Mouse (Mus musculus) midbrain, postnatal 0 days (tissue): Measurements from ENCODE around the gene Lhpp. TPM values are rescaled to one million over a fixed set of nuclear protein-coding genes. Genes with fewer than 3 reads are reported as not detected.
A peak's percentile ranks its signal among the peaks of the same experiment; 100 is the strongest.

Experiments
- ATAC-seq: fragments of 200-750 bp; cut with Nextera tagmentation; 2 replicates; pipeline ENCODE4 v1.8.0; 2017; ENCODE audit warnings: moderate number of reproducible peaks, mild to moderate bottlenecking, moderate TSS enrichment, moderate library complexity; ENCODE audit not compliant: low FRiP score
- DNase-seq: peaks from one replicate; pipeline ENCODE4 v3.0.0-alpha.2; 2015; ENCODE audit warnings: low spot score
- H3K27ac ChIP-seq: fragments of 300-500 bp; sonication (generic); 2 replicates; pipeline ENCODE4 v1.5.1; 2014; ENCODE audit warnings: low read depth, mild to moderate bottlenecking, low read length, mixed read lengths
- H3K27me3 ChIP-seq: fragments of 300-500 bp; sonication (generic); 2 replicates; pipeline ENCODE4 v1.6.1; 2014; ENCODE audit warnings: low read length, control low read depth, mixed read lengths; ENCODE audit not compliant: insufficient read depth
- H3K36me3 ChIP-seq: fragments of 300-500 bp; sonication (generic); 2 replicates; pipeline ENCODE4 v1.6.1; 2014; ENCODE audit warnings: low read length, control low read depth, mixed read lengths; ENCODE audit not compliant: insufficient read depth
- H3K4me1 ChIP-seq: fragments of 300-500 bp; sonication (generic); 2 replicates; pipeline ENCODE4 v1.6.1; 2014; ENCODE audit warnings: mild to moderate bottlenecking, control low read depth, antibody characterized with exemption, low read length, mixed read lengths; ENCODE audit not compliant: insufficient read depth
- H3K4me2 ChIP-seq: fragments of 300-500 bp; sonication (generic); 2 replicates; pipeline ENCODE4 v1.6.1; 2014; ENCODE audit warnings: low read depth, mild to moderate bottlenecking, low read length, mixed read lengths; ENCODE audit not compliant: poor library complexity, severe bottlenecking
- H3K4me3 ChIP-seq: fragments of 300-500 bp; sonication (generic); 2 replicates; pipeline ENCODE4 v1.5.1; 2014; ENCODE audit warnings: low read depth, mild to moderate bottlenecking, low read length, moderate library complexity
- H3K9ac ChIP-seq: fragments of 300-500 bp; sonication (generic); replicated peaks from 2 replicates; pipeline ENCODE4 v1.6.1; 2014; ENCODE audit warnings: mild to moderate bottlenecking, low read length, moderate library complexity, mixed read lengths; ENCODE audit not compliant: poor library complexity, severe bottlenecking
- H3K9me3 ChIP-seq: fragments of 300-500 bp; sonication (generic); 2 replicates; pipeline ENCODE4 v1.6.1; 2016; ENCODE audit warnings: low read length, control low read depth
- CTCF ChIP-seq: IDR thresholded peaks from 2 replicates; pipeline ENCODE4 v1.5.1; 2016; ENCODE audit warnings: antibody characterized with exemption, mild to moderate bottlenecking
- WGBS: fragments of 180-500 bp; shearing (Covaris S2); extraction: QIAGEN DNeasy Blood & Tissue Kit; methylation state at CpG from one replicate; pipeline ENCODE4 v1.1.7; 2014; 5-methylcytosine and 5-hydroxymethylcytosine counted together
- polyA plus RNA-seq: library from polyadenylated mRNA; unstranded; fragments of >200 nt; fragmentation: Nextera tagmentation; extraction: Ambion mirVana; gene quantifications from 2 replicates; pipeline ENCODE4 v1.2.1, GENCODE M21; 2015
- total RNA-seq: library from RNA; depleted of rRNA; stranded (reverse); fragments of >200 nt; gene quantifications from 2 replicates; pipeline ENCODE4 v1.2.3, GENCODE M21; 2014

Lhpp gene
- total and polyA plus RNA-seq, 2 experiments from 2014 or later: 36.2 to 59.2 TPM

DNA sequence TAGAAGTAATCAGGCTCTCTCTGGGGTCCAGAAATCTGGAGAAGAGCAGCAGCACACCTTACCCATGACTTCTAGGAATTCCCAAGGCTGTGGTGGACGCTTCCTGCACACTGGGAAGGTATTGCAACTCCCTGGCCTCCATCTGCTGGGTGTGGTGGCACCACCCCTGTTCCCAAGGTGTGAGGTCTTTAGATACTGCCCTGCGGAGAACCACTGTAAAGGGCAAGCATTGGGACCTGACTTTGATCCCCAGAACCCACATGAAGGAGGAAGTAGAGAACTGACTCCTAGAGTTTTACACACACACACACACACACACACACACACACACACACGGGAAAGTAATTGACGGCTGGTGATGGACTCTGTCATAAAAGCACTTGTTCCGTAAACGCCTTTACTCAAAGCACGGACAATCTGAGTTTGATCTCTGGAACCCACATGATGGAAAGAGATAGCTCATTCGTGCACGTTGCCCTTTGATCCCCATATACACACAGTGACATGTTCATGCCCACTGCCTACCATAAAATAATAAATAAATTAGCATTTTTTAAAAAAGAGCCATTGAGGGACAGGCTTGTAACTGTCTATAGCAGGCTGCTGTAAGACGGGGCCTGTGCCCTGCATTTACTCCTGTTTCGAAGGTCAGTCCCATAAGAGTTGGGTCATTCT lies 34.3 kb downstream of the Lhpp start:
- DNase-seq: no peak
- H3K9me3 ChIP-seq: no peaks in the 10 kb centered on the region

DNA sequence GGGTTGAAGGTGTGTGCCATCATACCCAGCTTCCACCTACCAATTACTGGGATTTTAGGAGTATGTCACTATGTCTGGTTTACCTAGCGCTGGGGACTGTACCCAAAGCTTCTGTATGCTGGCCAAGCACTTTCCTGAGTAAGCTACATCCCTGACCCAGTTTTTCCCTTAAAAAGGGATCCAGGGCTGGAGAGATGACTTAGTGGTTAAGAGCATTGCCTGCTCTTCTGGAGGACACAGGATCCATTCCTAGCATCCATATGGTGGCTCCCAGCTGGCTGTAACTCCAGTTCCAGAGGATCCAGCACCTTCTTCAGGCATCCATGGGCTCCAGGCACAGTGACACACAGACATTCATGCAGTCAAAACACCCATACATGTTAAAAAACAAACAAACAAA lies 36.1 kb downstream of the Lhpp start:
- H3K36me3 ChIP-seq: peaks cover 8% of the 10 kb centered on the region; the same call in 1 of the 2 replicates
- WGBS: 92% methylated on average over 1 of the region's 1 CpGs
- H3K27me3 ChIP-seq: no peaks in the 10 kb centered on the region
- no peak overlapping the region for H3K4me2 ChIP-seq
- H3K9me3 ChIP-seq: no peaks in the 10 kb centered on the region
- H3K9ac ChIP-seq: no peak overlapping the region
- DNase-seq: no peak
- no peak overlapping the region for H3K4me3 ChIP-seq
- no peak for TF ChIP-seq CTCF
- no peak overlapping the region for H3K27ac ChIP-seq
- ATAC-seq: no peak
- H3K4me1 ChIP-seq: no peaks in the 10 kb centered on the region

More for the DNA sequence above, 34.3 kb downstream of the Lhpp start:
- TF ChIP-seq CTCF: no peak
- no peak overlapping the region for H3K4me2 ChIP-seq
- no peaks in the 10 kb centered on the region; the same call in 1 of the 2 replicates for H3K27me3 ChIP-seq
- H3K27ac ChIP-seq: no peak overlapping the region
- H3K36me3 ChIP-seq: peaks cover 4% of the 10 kb centered on the region; the same call in 1 of the 2 replicates
- 86% methylated on average over 11 of the region's 11 CpGs for WGBS
- no peak overlapping the region for H3K4me3 ChIP-seq
- H3K9ac ChIP-seq: no peak overlapping the region
- ATAC-seq: no peak
- H3K4me1 ChIP-seq: no peaks in the 10 kb centered on the region

DNA sequence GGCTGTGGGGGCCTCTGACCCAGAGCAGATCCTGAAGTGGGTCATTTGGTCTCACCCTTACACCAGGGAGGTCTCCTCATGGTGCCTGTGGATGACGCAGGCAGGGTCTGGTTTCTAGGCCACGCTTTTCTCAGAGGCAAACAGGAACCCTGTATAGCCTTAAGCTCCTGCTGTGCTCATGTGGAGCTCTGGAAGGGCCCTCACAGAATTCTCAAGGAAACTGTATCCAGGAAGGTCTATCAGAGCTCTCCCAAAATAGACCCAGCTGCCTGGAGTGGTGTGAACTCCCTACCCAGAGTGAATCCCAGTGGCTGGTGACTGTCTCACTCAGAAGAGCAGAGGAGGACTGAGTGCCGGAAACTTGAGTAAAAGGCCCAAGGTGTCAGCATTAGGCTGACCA lies 44.0 kb downstream of the Lhpp start:
- DNase-seq (no peak), ATAC-seq (no peak)
- Histone ChIP-seq H3K4me1 (0 out of 2 replicates have a peak, but pooled peaks cover 5% of the 10 kb centered on the region), H3K27ac (no peak overlapping the region), H3K9ac (no peak overlapping the region), H3K9me3 (no peaks in the 10 kb centered on the region), H3K4me3 (no peak overlapping the region), H3K4me2 (no peak overlapping the region), H3K27me3 (no peaks in the 10 kb centered on the region), H3K36me3 (peaks cover 4% of the 10 kb centered on the region; the same call in 1 of the 2 replicates)
- no peak for TF ChIP-seq CTCF
- WGBS: 89% methylated on average over 3 of the region's 3 CpGs

DNA sequence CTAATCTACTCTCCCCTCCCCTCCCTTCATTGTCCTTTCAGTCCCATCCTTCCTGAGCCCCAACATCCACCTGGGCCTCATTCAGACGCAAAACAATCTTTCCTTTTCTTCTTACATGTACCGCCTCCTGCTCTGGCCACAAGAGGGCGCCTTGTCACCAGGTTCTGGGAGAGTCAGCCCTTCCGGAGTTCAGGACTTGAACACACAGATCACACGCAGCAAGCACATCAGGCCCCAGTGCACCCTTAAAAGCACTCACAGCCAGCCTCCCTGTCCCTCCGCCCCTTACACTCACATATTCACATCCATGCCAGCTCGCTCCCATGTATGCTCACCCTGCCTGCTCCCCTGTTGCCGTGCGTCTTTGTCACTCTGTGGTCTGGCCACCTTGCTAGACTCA lies 45.6 kb downstream of the Lhpp start:
- 17% methylated on average over 9 of the region's 9 CpGs for WGBS
- Histone ChIP-seq H3K36me3 (no peaks in the 10 kb centered on the region), H3K4me2 (no peak overlapping the region), H3K9ac (peak overlapping the region; percentile 19; the same call in 1 of the 2 replicates), H3K27ac (no peak overlapping the region), H3K27me3 (no peaks in the 10 kb centered on the region), H3K4me3 (no peak overlapping the region), H3K9me3 (no peaks in the 10 kb centered on the region), H3K4me1 (0 out of 2 replicates have a peak, but pooled peaks cover 5% of the 10 kb centered on the region)
- peak; percentile 98 for TF ChIP-seq CTCF
- DNase-seq (peak; percentile 89), ATAC-seq (peak; percentile 54)

DNA sequence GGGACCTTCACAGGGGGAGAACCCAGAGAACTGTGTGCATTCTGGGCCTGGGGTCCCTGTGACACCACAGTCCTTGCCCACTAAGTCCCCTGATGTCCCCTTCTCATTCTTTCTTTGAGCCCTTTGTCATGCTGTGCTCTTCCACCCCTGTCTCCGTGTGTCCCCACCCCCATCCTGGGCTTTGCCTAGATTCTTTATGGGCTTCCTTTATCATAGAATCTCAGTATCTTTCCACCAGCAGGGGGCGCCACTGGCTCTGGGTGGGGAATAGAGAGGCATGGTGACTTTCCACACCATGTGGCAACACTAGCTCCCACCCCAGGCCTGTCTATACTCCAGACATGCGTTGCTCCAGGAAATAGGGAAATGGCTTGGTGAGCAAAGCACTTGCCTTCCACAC lies 46.1 kb downstream of the Lhpp start:
- no peaks in the 10 kb centered on the region for H3K36me3 ChIP-seq
- H3K9me3 ChIP-seq: no peaks in the 10 kb centered on the region
- H3K4me3 ChIP-seq: no peak overlapping the region
- TF ChIP-seq CTCF: peak; percentile 82
- DNase-seq: peak; percentile 89
- H3K4me2 ChIP-seq: no peak overlapping the region
- ATAC-seq: peak; percentile 45
- no peaks in the 10 kb centered on the region for H3K27me3 ChIP-seq
- WGBS: 9% methylated on average over 3 of the region's 3 CpGs
- 0 out of 2 replicates have a peak, but pooled peaks cover 5% of the 10 kb centered on the region for H3K4me1 ChIP-seq
- H3K9ac ChIP-seq: peak overlapping the region; percentile 19; the same call in 1 of the 2 replicates
- H3K27ac ChIP-seq: no peak overlapping the region

DNA sequence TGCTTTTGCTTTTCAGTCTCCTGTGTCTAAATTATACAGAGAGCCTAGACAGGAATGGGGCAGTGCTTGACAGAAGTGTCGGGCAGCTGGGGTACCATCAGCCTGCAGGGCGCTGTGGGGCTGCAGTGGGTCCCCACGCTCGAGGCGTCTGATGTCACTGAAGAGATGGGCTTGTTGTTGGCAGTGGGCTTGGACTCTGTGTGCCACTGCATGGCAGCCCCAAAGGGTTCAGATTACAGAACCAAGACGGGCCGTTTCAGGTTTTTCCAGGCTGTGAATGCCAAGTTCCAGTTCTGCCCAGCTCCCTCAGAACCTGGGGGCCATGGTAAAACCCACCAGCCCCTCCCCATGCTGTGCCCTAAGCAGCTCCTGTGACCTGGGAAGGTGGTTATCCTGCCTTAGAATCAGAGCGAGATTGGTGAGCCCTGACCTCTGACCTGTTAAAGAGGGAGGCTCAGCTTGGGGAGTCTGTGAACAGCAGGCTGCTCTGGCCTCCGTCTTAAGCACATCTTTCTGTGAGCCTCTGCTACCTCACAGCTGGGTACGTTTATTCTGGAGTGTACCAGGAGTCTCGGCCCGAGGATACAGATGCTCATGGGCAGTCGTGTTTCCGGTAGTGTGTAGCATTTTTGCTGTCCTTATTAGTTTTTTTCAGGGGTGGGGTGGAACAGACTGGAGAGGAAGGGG lies 47.1 kb downstream of the Lhpp start:
- Histone ChIP-seq H3K27me3 (no peaks in the 10 kb centered on the region), H3K27ac (no peak overlapping the region)
- no peak for ATAC-seq

More for the DNA sequence above, 47.1 kb downstream of the Lhpp start:
- Histone ChIP-seq H3K9ac (no peak overlapping the region), H3K4me2 (no peak overlapping the region), H3K9me3 (no peaks in the 10 kb centered on the region), H3K36me3 (no peaks in the 10 kb centered on the region), H3K4me3 (no peak overlapping the region), H3K4me1 (0 out of 2 replicates have a peak, but pooled peaks cover 5% of the 10 kb centered on the region)
- DNase-seq: no peak
- 44% methylated on average over 14 of the region's 14 CpGs for WGBS
- no peak for TF ChIP-seq CTCF
